Mouse (Mus musculus): ENCODE results near the gene Ppard.

- TF ChIP-seq GATA1 (IDR thresholded peaks at IDR 0.05; ENCODE audit: borderline replicate concordance, low read length), result no peak
- TF ChIP-seq FLI1 (IDR thresholded peaks at IDR 0.05; ENCODE audit: low read length), result no peak
These were observed 14.1 kb downstream of the Ppard start for GRCm38 (mm10) chr17:28246640-28247039.

Measured in megakaryocyte, embryonic 14.5 days (primary cell).